Mouse (Mus musculus) hindbrain, embryonic 11.5 days (tissue): ENCODE results near the gene Ypel2. TPM values are rescaled to one million over a fixed set of nuclear protein-coding genes. Genes with fewer than 3 reads are reported as not detected.

ENCODE experiments used
- ATAC-seq: fragments of 200-750 bp; cut with Nextera tagmentation; 2 replicates; pipeline ENCODE4 v1.8.0; 2017; ENCODE audit warnings: mild to moderate bottlenecking, moderate TSS enrichment, moderate library complexity; ENCODE audit not compliant: low FRiP score
- DNase-seq: peaks from one replicate; pipeline ENCODE4 v3.0.0-alpha.2; 2015; ENCODE audit warnings: low spot score
- H3K27ac ChIP-seq: fragments of 300-500 bp; sonication (generic); 2 replicates; pipeline ENCODE4 v1.5.1; 2014; ENCODE audit warnings: mild to moderate bottlenecking, low read depth, low read length
- H3K27me3 ChIP-seq: fragments of 300-500 bp; sonication (generic); 2 replicates; pipeline ENCODE4 v1.6.1; 2014; ENCODE audit warnings: mild to moderate bottlenecking, low read length, moderate library complexity, mixed read lengths; ENCODE audit not compliant: control insufficient read depth, insufficient read depth
- H3K36me3 ChIP-seq: fragments of 300-500 bp; sonication (generic); 2 replicates; pipeline ENCODE4 v1.6.1; 2014; ENCODE audit warnings: mild to moderate bottlenecking, low read length, moderate library complexity, mixed read lengths; ENCODE audit not compliant: control insufficient read depth, insufficient read depth
- H3K4me1 ChIP-seq: fragments of 300-500 bp; sonication (generic); replicated peaks from 2 replicates; pipeline ENCODE4 v1.6.1; 2014; ENCODE audit warnings: low read length, mixed read lengths; ENCODE audit not compliant: control insufficient read depth, insufficient read depth
- H3K4me2 ChIP-seq: fragments of 300-500 bp; sonication (generic); replicated peaks from 2 replicates; pipeline ENCODE4 v1.6.1; 2014; ENCODE audit warnings: mild to moderate bottlenecking, low read depth, low read length
- H3K4me3 ChIP-seq: fragments of 300-500 bp; sonication (generic); 2 replicates; pipeline ENCODE4 v1.5.1; 2014; ENCODE audit warnings: low read depth, low read length
- H3K9ac ChIP-seq: fragments of 300-500 bp; sonication (generic); 2 replicates; pipeline ENCODE4 v1.6.1; 2014; ENCODE audit warnings: low read depth, low read length
- H3K9me3 ChIP-seq: fragments of 300-500 bp; sonication (generic); 2 replicates; pipeline ENCODE4 v1.6.1; 2016; ENCODE audit warnings: low read length; ENCODE audit not compliant: control insufficient read depth
- WGBS: fragments of 180-500 bp; shearing (Covaris S2); extraction: QIAGEN DNeasy Blood & Tissue Kit; methylation state at CpG from one replicate; pipeline ENCODE4 v1.1.7; 2014; 5-methylcytosine and 5-hydroxymethylcytosine counted together
- polyA plus RNA-seq: library from polyadenylated mRNA; unstranded; fragments of >200 nt; fragmentation: Nextera tagmentation; extraction: Ambion mirVana; gene quantifications from 2 replicates; pipeline ENCODE4 v1.2.1, GENCODE M21; 2014

The Ypel2 gene
- polyA plus RNA-seq, 1 experiment from 2014 or later = 6.8 TPM

GRCm38 (mm10) chr11:86971057-86971753, 22.3 kb downstream of the Ypel2 start:
- Histone ChIP-seq H3K27ac (no peak overlapping the region), H3K4me1 (peaks cover 2% of the 10 kb centered on the region; the same call in 1 of the 2 replicates), H3K4me3 (no peak overlapping the region), H3K36me3 (no peaks in the 10 kb centered on the region), H3K9ac (no peak overlapping the region), H3K27me3 (no peaks in the 10 kb centered on the region), H3K9me3 (no peaks in the 10 kb centered on the region), H3K4me2 (no peak overlapping the region)
- 71% methylated on average over 7 of the region's 7 CpGs for WGBS
- no peak for DNase-seq
- no peak for ATAC-seq

- H3K27ac ChIP-seq = peak overlapping the region; percentile 48
- DNase-seq (peak; percentile 29), ATAC-seq (peak; percentile 45; the same call in 1 of the 2 replicates)
- no peak overlapping the region for H3K4me2 ChIP-seq
- no peaks in the 10 kb centered on the region for H3K27me3 ChIP-seq
- WGBS = 48% methylated on average over 13 of the region's 13 CpGs
- H3K36me3 ChIP-seq = no peaks in the 10 kb centered on the region
- H3K4me1 ChIP-seq = peaks cover 2% of the 10 kb centered on the region; the same call in 1 of the 2 replicates
- H3K9me3 ChIP-seq = no peaks in the 10 kb centered on the region
- no peak overlapping the region for H3K4me3 ChIP-seq
- H3K9ac ChIP-seq = no peak overlapping the region
Measured at GRCm38 (mm10) chr11:86969041-86969821, 24.3 kb downstream of the Ypel2 start.

GRCm38 (mm10) chr11:86967506-86967905, 26.0 kb downstream of the Ypel2 start:
- Histone ChIP-seq H3K36me3 (no peaks in the 10 kb centered on the region), H3K9ac (no peak overlapping the region), H3K4me1 (peaks cover 2% of the 10 kb centered on the region; the same call in 1 of the 2 replicates), H3K9me3 (no peaks in the 10 kb centered on the region), H3K4me3 (no peak overlapping the region), H3K4me2 (no peak overlapping the region), H3K27ac (no peak overlapping the region), H3K27me3 (no peaks in the 10 kb centered on the region)
- ATAC-seq (no peak), DNase-seq (no peak)
- WGBS = 95% methylated on average over 9 of the region's 9 CpGs

GRCm38 (mm10) chr11:86966696-86967095, 26.8 kb downstream of the Ypel2 start:
- H3K36me3 ChIP-seq = no peaks in the 10 kb centered on the region
- no peak overlapping the region for H3K27ac ChIP-seq
- no peak overlapping the region for H3K4me2 ChIP-seq
- no peak overlapping the region for H3K4me3 ChIP-seq
- no peak overlapping the region for H3K9ac ChIP-seq
- H3K9me3 ChIP-seq = no peaks in the 10 kb centered on the region
- DNase-seq = no peak
- no peaks in the 10 kb centered on the region for H3K27me3 ChIP-seq
- H3K4me1 ChIP-seq = peaks cover 2% of the 10 kb centered on the region; the same call in 1 of the 2 replicates
- ATAC-seq = no peak
- 92% methylated on average over 3 of the region's 3 CpGs for WGBS

GRCm38 (mm10) chr11:86965079-86965478, 28.4 kb downstream of the Ypel2 start:
- H3K9ac ChIP-seq = no peak overlapping the region
- H3K27ac ChIP-seq = no peak overlapping the region
- no peak overlapping the region for H3K4me3 ChIP-seq
- no peak overlapping the region for H3K4me2 ChIP-seq
- no peaks in the 10 kb centered on the region for H3K36me3 ChIP-seq
- H3K9me3 ChIP-seq = no peaks in the 10 kb centered on the region
- DNase-seq (no peak), ATAC-seq (no peak)
- 91% methylated on average over 5 of the region's 5 CpGs for WGBS
- peaks cover 2% of the 10 kb centered on the region; the same call in 1 of the 2 replicates for H3K4me1 ChIP-seq
- no peaks in the 10 kb centered on the region for H3K27me3 ChIP-seq

- no peak overlapping the region for H3K9ac ChIP-seq
- no peak for DNase-seq
- WGBS = 90% methylated on average over 10 of the region's 10 CpGs
- peaks cover under 1% of the 10 kb centered on the region; the same call in 1 of the 2 replicates for H3K4me1 ChIP-seq
- H3K4me2 ChIP-seq = no peak overlapping the region
- no peak overlapping the region for H3K27ac ChIP-seq
- no peaks in the 10 kb centered on the region for H3K36me3 ChIP-seq
- no peaks in the 10 kb centered on the region for H3K27me3 ChIP-seq
- no peak overlapping the region for H3K4me3 ChIP-seq
- no peak for ATAC-seq
- H3K9me3 ChIP-seq = no peaks in the 10 kb centered on the region
Measured at GRCm38 (mm10) chr11:86963698-86964097, 29.8 kb downstream of the Ypel2 start.

GRCm38 (mm10) chr11:86963027-86963426, 30.5 kb downstream of the Ypel2 start:
- no peaks in the 10 kb centered on the region for H3K27me3 ChIP-seq
- H3K9ac ChIP-seq = no peak overlapping the region
- H3K36me3 ChIP-seq = no peaks in the 10 kb centered on the region
- 32% methylated on average over 1 of the region's 1 CpGs for WGBS
- no peak for DNase-seq
- no peak overlapping the region for H3K4me2 ChIP-seq
- H3K4me1 ChIP-seq = no peaks in the 10 kb centered on the region
- no peaks in the 10 kb centered on the region for H3K9me3 ChIP-seq
- H3K4me3 ChIP-seq = no peak overlapping the region
- ATAC-seq = no peak
- no peak overlapping the region for H3K27ac ChIP-seq

GRCm38 (mm10) chr11:86962362-86962761, 31.1 kb downstream of the Ypel2 start:
- DNase-seq = no peak
- 75% methylated on average over 2 of the region's 2 CpGs for WGBS

More at GRCm38 (mm10) chr11:86962362-86962761, 31.1 kb downstream of the Ypel2 start:
- H3K4me2 ChIP-seq = no peak overlapping the region
- H3K27ac ChIP-seq = no peak overlapping the region
- no peaks in the 10 kb centered on the region for H3K4me1 ChIP-seq
- no peaks in the 10 kb centered on the region for H3K9me3 ChIP-seq
- ATAC-seq = no peak
- H3K36me3 ChIP-seq = no peaks in the 10 kb centered on the region
- no peak overlapping the region for H3K4me3 ChIP-seq
- H3K27me3 ChIP-seq = no peaks in the 10 kb centered on the region
- no peak overlapping the region for H3K9ac ChIP-seq
